Mouse (Mus musculus) embryonic facial prominence, embryonic 15.5 days (tissue): ENCODE results near the gene Atat1. TPM values are rescaled to one million over a fixed set of nuclear protein-coding genes. Genes with fewer than 3 reads are reported as not detected.
A peak's percentile ranks its signal among the peaks of the same experiment; 100 is the strongest.

ENCODE experiments used
- ATAC-seq: fragments of 200-750 bp; cut with Nextera tagmentation; 2 replicates; pipeline ENCODE4 v1.8.0; 2017; ENCODE audit warnings: low read depth, moderate TSS enrichment; ENCODE audit not compliant: insufficient number of reproducible peaks, low FRiP score, low TSS enrichment
- H3K27ac ChIP-seq: fragments of 300-500 bp; sonication (generic); replicated peaks from 2 replicates; pipeline ENCODE4 v1.5.1; 2015; ENCODE audit warnings: mild to moderate bottlenecking, inconsistent platforms
- H3K27me3 ChIP-seq: fragments of 300-500 bp; sonication (generic); 2 replicates; pipeline ENCODE4 v1.6.1; 2015; ENCODE audit warnings: inconsistent platforms
- H3K36me3 ChIP-seq: fragments of 300-500 bp; sonication (generic); 2 replicates; pipeline ENCODE4 v1.6.1; 2015; ENCODE audit warnings: mild to moderate bottlenecking, inconsistent platforms
- H3K4me1 ChIP-seq: fragments of 300-500 bp; sonication (generic); 2 replicates; pipeline ENCODE4 v1.6.1; 2015; ENCODE audit warnings: inconsistent platforms
- H3K4me2 ChIP-seq: fragments of 300-500 bp; sonication (generic); replicated peaks from 2 replicates; pipeline ENCODE4 v1.6.1; 2015; ENCODE audit warnings: mild to moderate bottlenecking, inconsistent platforms
- H3K4me3 ChIP-seq: fragments of 300-500 bp; sonication (generic); replicated peaks from 2 replicates; pipeline ENCODE4 v1.5.1; 2015; ENCODE audit warnings: mild to moderate bottlenecking, inconsistent platforms
- H3K9ac ChIP-seq: fragments of 300-500 bp; sonication (generic); 2 replicates; pipeline ENCODE4 v1.6.1; 2015; ENCODE audit warnings: inconsistent platforms
- H3K9me3 ChIP-seq: fragments of 300-500 bp; sonication (generic); replicated peaks from 2 replicates; pipeline ENCODE4 v1.6.1; 2016; ENCODE audit warnings: inconsistent platforms
- WGBS: fragments of 180-500 bp; shearing (Covaris S2); methylation state at CpG from one replicate; pipeline ENCODE4 v1.1.7; 2015; 5-methylcytosine and 5-hydroxymethylcytosine counted together
- polyA plus RNA-seq: library from polyadenylated mRNA; unstranded; fragments of >200 nt; fragmentation: Nextera tagmentation; extraction: Ambion mirVana; gene quantifications from 2 replicates; pipeline ENCODE4 v1.2.1, GENCODE M21; 2015

Atat1 gene
- polyA plus RNA-seq, 1 experiment from 2014 or later: 77.7 TPM

GRCm38 (mm10) chr17:35917143-35917462, 7.2 kb upstream of the Atat1 start:
- Histone ChIP-seq H3K27ac (peak overlapping the region; percentile 98), H3K9ac (peak overlapping the region; percentile 76), H3K4me3 (peak overlapping the region; percentile 80), H3K4me1 (peaks cover 31% of the 10 kb centered on the region), H3K27me3 (no peaks in the 10 kb centered on the region), H3K9me3 (no peaks in the 10 kb centered on the region), H3K36me3 (peaks cover 14% of the 10 kb centered on the region), H3K4me2 (peak overlapping the region; percentile 86)
- ATAC-seq: no peak
- 1% methylated on average over 8 of the region's 8 CpGs for WGBS

- H3K27me3 ChIP-seq: no peaks in the 10 kb centered on the region
- H3K36me3 ChIP-seq: peaks cover 19% of the 10 kb centered on the region
- H3K4me3 ChIP-seq: peak within 1 kb of the TSS; percentile 80
- peaks cover 31% of the 10 kb centered on the region for H3K4me1 ChIP-seq
- peak; percentile 97 for ATAC-seq
- H3K9me3 ChIP-seq: no peaks in the 10 kb centered on the region
- peak within 1 kb of the TSS; percentile 98 for H3K27ac ChIP-seq
- WGBS: under 1% methylated on average over 83 of the region's 83 CpGs
- peak within 1 kb of the TSS; percentile 76 for H3K9ac ChIP-seq
- H3K4me2 ChIP-seq: peak within 1 kb of the TSS; percentile 86
Measured at GRCm38 (mm10) chr17:35916297-35917142, 6.6 kb upstream of the Atat1 start, which contains the start of the genes Mrps18b and Ppp1r10. Gene Mrps18b (minus strand): TSS chr17:35916389. Gene Ppp1r10 (plus strand): TSS chr17:35916434.

GRCm38 (mm10) chr17:35915538-35916296, 5.8 kb upstream of the Atat1 start:
- 2% methylated on average over 28 of the region's 28 CpGs for WGBS
- Histone ChIP-seq H3K4me1 (peaks cover 29% of the 10 kb centered on the region), H3K9me3 (no peaks in the 10 kb centered on the region), H3K36me3 (peaks cover 25% of the 10 kb centered on the region), H3K27ac (peak overlapping the region; percentile 98), H3K27me3 (no peaks in the 10 kb centered on the region), H3K4me2 (peak overlapping the region; percentile 80), H3K4me3 (peak overlapping the region; percentile 80), H3K9ac (peak overlapping the region; percentile 64)
- ATAC-seq: 0 out of 2 replicates have a peak, but pooled peaks have one; percentile 0

- H3K9me3 ChIP-seq: no peaks in the 10 kb centered on the region
- ATAC-seq: no peak
- 83% methylated on average over 6 of the region's 6 CpGs for WGBS
Measured at GRCm38 (mm10) chr17:35914975-35915374, 5.1 kb upstream of the Atat1 start.

GRCm38 (mm10) chr17:35909186-35909918, 523 bp downstream of the Atat1 start:
- H3K36me3 ChIP-seq: peaks cover 54% of the 10 kb centered on the region
- H3K9ac ChIP-seq: peak overlapping the region; percentile 62
- peak overlapping the region; percentile 80 for H3K27ac ChIP-seq

More at GRCm38 (mm10) chr17:35914975-35915374, 5.1 kb upstream of the Atat1 start:
- Histone ChIP-seq H3K9ac (no peak overlapping the region), H3K4me3 (peak overlapping the region; percentile 80), H3K27ac (no peak overlapping the region), H3K4me1 (peaks cover 21% of the 10 kb centered on the region), H3K36me3 (peaks cover 25% of the 10 kb centered on the region), H3K27me3 (no peaks in the 10 kb centered on the region), H3K4me2 (peak overlapping the region; percentile 80)

GRCm38 (mm10) chr17:35907609-35908008, 2.3 kb downstream of the Atat1 start:
- Histone ChIP-seq H3K4me1 (peaks cover 18% of the 10 kb centered on the region), H3K4me2 (no peak overlapping the region), H3K27me3 (no peaks in the 10 kb centered on the region), H3K36me3 (peaks cover 59% of the 10 kb centered on the region), H3K9ac (no peak overlapping the region), H3K4me3 (no peak overlapping the region), H3K27ac (no peak overlapping the region), H3K9me3 (no peaks in the 10 kb centered on the region)
- no peak for ATAC-seq
- 76% methylated on average over 2 of the region's 2 CpGs for WGBS

More at GRCm38 (mm10) chr17:35909186-35909918, 523 bp downstream of the Atat1 start:
- Histone ChIP-seq H3K9me3 (no peaks in the 10 kb centered on the region), H3K4me3 (peak overlapping the region; percentile 76), H3K4me1 (peaks cover 18% of the 10 kb centered on the region), H3K27me3 (no peaks in the 10 kb centered on the region), H3K4me2 (peak overlapping the region; percentile 82)
- 0 out of 2 replicates have a peak, but pooled peaks have one; percentile 28 for ATAC-seq
- 14% methylated on average over 20 of the region's 20 CpGs for WGBS

- no peak for ATAC-seq
- WGBS: 94% methylated on average over 1 of the region's 1 CpGs
- Histone ChIP-seq H3K9me3 (no peaks in the 10 kb centered on the region), H3K4me2 (no peak overlapping the region), H3K4me1 (peaks cover 18% of the 10 kb centered on the region), H3K27ac (no peak overlapping the region), H3K9ac (no peak overlapping the region), H3K4me3 (no peak overlapping the region), H3K36me3 (peaks cover 48% of the 10 kb centered on the region), H3K27me3 (no peaks in the 10 kb centered on the region)
Measured at GRCm38 (mm10) chr17:35905587-35905986, 4.3 kb downstream of the Atat1 start.

- ATAC-seq: no peak
- Histone ChIP-seq H3K27ac (peak overlapping the region; percentile 48; the same call in 1 of the 2 replicates), H3K9ac (no peak overlapping the region), H3K4me2 (no peak overlapping the region), H3K4me1 (peaks cover 11% of the 10 kb centered on the region), H3K36me3 (peaks cover 62% of the 10 kb centered on the region), H3K9me3 (no peaks in the 10 kb centered on the region), H3K27me3 (no peaks in the 10 kb centered on the region), H3K4me3 (no peak overlapping the region)
- 76% methylated on average over 4 of the region's 4 CpGs for WGBS
Measured at GRCm38 (mm10) chr17:35903992-35904355, 5.9 kb downstream of the Atat1 start.

- no peak overlapping the region for H3K9ac ChIP-seq
- no peak overlapping the region for H3K4me3 ChIP-seq
- ATAC-seq: no peak
- peaks cover 6% of the 10 kb centered on the region for H3K4me1 ChIP-seq
- whole genome bisulfite sequencing: 86% methylated on average over 9 of the region's 9 CpGs
- H3K9me3 ChIP-seq: no peaks in the 10 kb centered on the region
- H3K36me3 ChIP-seq: peaks cover 63% of the 10 kb centered on the region
- 0 out of 2 replicates have a peak overlapping the region, but pooled peaks have one; percentile 48 for H3K27ac ChIP-seq
- H3K4me2 ChIP-seq: no peak overlapping the region
- no peaks in the 10 kb centered on the region for H3K27me3 ChIP-seq
Measured at GRCm38 (mm10) chr17:35903343-35903991, 6.4 kb downstream of the Atat1 start.

GRCm38 (mm10) chr17:35900636-35901035, 9.2 kb downstream of the Atat1 start:
- Histone ChIP-seq H3K9me3 (no peaks in the 10 kb centered on the region), H3K4me1 (peaks cover 17% of the 10 kb centered on the region), H3K4me2 (no peak overlapping the region), H3K36me3 (peaks cover 47% of the 10 kb centered on the region), H3K27me3 (no peaks in the 10 kb centered on the region), H3K9ac (no peak overlapping the region), H3K4me3 (no peak overlapping the region), H3K27ac (no peak overlapping the region)
- ATAC-seq: no peak
- WGBS: 86% methylated on average over 3 of the region's 3 CpGs
